Mouse (Mus musculus) G1E (cell line): ENCODE results near the gene St6gal1.

Source experiments
- CTCF ChIP-seq: IDR thresholded peaks from 2 replicates; pipeline ENCODE4 v1.5.1; 2012; ENCODE audit warnings: low read depth, low read length, inconsistent platforms, mixed read lengths
- GATA1 ChIP-seq: IDR thresholded peaks from 2 replicates; pipeline ENCODE4 v1.6.1; 2012; ENCODE audit warnings: borderline replicate concordance, low read length, inconsistent platforms, mixed read lengths
- GATA2 ChIP-seq: IDR thresholded peaks from 2 replicates; pipeline ENCODE4 v1.6.1; 2012; ENCODE audit warnings: low read depth, low read length, inconsistent platforms, borderline replicate concordance
- POLR2AphosphoS5 ChIP-seq: IDR thresholded peaks from 2 replicates; pipeline ENCODE4 v1.6.1; 2012; ENCODE audit warnings: low read depth, low read length, inconsistent platforms; ENCODE audit not compliant: insufficient replicate concordance
- TAL1 ChIP-seq: conservative IDR thresholded peaks from 2 replicates; pipeline ENCODE4 v1.6.1; 2012; ENCODE audit warnings: low read depth, low read length, inconsistent platforms, mixed read lengths

DNA sequence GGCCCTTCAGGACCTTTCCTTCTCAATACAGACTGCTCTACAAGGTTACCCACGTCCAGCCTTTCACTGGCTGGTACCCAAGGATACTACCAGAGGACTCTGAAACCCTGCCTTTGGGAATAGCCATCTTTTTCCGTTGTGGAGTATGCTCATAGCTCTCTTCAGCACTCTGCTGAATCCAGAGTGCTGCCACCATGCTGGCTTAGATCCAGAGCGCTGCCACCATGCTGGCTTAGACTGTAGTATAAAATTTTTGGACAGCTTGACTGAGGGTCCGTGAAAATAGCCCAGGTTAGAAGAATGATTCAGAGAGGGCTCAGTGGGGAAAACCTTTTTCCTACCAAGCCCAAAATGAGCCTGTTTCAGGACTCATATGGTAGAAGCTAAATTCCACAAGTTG is 42.4 kb downstream of the St6gal1 start:
- TF ChIP-seq CTCF (no peak), TAL1 (no peak), GATA1 (no peak), POLR2AphosphoS5 (no peak), GATA2 (no peak)
